Mouse (Mus musculus): ENCODE results near the gene Mxd4. TPM values are rescaled to one million over a fixed set of nuclear protein-coding genes. Genes with fewer than 3 reads are reported as not detected.

The Mxd4 gene
- 16.1 and 17.4 TPM in 2 replicates for polyA plus RNA-seq (2021; fragmentation: Nextera tagmentation)
- long read RNA-seq, experiment 1, transcript Mxd4-201 (6 exons, 3,872 nt) = major isoform, 24 of 41 reads
- long read RNA-seq, experiment 1, partial matches to known transcripts = 1 of 41 reads
- long read RNA-seq, experiment 1, other reads (novel, unspliced or antisense) = 16 of 41 reads
- long read RNA-seq, experiment 2, transcript Mxd4-201 (6 exons, 3,872 nt) = major isoform, 7 of 35 reads
- long read RNA-seq, experiment 2, partial matches to known transcripts = 2 of 35 reads
- long read RNA-seq, experiment 2, other reads (novel, unspliced or antisense) = 26 of 35 reads

DNA sequence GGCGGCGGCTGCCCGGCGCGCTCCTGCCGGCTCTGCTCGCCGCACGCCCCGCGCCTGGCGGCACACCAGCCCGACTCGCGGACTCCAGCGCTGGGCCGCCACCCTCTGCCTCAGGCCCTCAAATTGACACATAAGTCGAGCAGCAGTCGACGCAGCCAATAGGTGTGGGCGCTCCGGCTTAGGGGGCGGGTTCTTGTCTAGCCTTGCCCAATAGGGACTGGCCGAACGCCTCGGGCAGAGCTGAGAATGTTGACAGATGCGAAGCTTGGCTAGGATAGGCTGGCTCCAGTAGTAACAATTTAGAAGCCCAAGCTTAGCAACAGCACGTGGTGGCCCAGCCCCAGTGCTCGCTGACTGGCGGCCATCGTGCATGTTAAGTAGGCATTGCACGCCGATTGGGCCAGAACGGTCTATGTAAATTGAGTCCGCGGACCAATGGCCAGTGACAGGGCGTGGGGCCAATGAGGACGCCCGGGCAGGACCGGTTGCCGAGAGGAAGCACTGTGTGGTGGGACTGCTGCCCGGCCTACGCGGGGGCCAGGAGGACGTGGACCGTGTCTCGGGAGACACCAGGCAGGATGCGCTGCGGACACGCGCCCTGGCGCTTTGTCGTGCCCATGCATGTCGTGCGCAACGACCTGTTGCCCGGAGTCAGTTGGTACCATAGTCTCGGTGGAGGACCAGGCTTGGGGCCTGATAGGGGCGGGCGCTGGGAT lies at the start of gene Mxd4:
TSS of gene Mxd4 (minus strand) at position 120 of the 716 bp plus-strand sequence.

DNA sequence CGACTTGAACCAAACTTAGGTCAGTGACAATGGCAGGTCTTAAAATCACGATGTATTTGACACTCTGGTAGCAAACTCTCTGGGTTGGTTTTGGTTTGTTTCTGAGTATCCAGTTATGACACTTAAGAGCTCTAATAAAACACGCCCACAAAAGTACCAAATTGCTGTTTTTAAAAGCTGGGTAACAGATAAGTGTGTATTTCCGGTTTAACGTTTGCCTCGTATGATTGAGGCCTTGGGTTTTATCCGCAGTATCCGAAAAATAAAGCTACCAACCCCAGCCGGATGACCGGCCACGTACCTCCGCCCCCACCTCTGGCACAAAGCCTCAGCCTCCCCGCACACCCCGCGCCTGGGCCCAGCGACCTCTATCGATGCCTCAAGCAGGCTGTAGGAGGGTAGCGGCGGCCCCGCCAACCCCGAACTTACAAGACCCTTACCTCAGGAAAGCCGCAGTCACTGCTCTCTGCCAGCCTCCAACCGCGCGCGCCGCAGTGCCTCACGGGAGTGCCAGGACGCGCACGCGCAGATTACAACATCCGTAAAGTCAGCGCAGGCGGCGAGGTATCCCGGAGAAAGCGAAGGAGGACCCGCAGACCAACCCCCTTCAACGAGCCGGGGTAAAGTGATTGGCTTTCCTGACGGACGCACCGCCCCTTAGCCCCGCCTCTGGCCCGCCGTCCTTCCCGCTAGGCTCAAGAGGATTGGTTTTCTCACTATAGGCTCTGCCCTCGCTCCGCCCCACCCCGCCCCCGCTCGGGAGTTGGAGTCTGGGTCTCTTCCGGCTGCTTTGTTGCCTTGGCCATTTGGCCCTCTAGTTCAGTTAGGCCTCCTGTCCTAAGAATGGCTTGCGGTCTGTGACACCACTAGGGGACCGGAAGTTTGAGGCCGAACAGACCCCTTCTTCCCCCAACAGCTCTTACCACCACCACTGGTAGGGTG lies 18.3 kb downstream of the Mxd4 start, which contains the start of the genes Poln and Haus3:
TSS of gene Poln (minus strand) at position 499 of the 942 bp plus-strand sequence.
TSS of gene Haus3 (minus strand) at position 578 of the 942 bp plus-strand sequence.

Other genes with a start within 250 kb of the Mxd4 start
- 379 and 384 TPM in 2 replicates for gene Gm1673, start 204.3 kb downstream of the Mxd4 start, polyA plus RNA-seq (2021; fragmentation: Nextera tagmentation)
- 9.5 and 11.0 TPM in 2 replicates for gene Nat8l, start 191.7 kb downstream of the Mxd4 start, polyA plus RNA-seq (2021; fragmentation: Nextera tagmentation)
- 0.06 and 0.20 TPM in 2 replicates for gene Poln, start 18.3 kb downstream of the Mxd4 start, polyA plus RNA-seq (2021; fragmentation: Nextera tagmentation)
- 5.8 and 7.0 TPM in 2 replicates for gene Haus3, start 18.2 kb downstream of the Mxd4 start, polyA plus RNA-seq (2021; fragmentation: Nextera tagmentation)
- gene Zfyve28, start 100.7 kb upstream of the Mxd4 start, polyA plus RNA-seq (2021; fragmentation: Nextera tagmentation) = 9.0 and 11.9 TPM in 2 replicates
- 0.13 and 0.23 TPM in 2 replicates for gene Cfap99, start 100.9 kb upstream of the Mxd4 start, polyA plus RNA-seq (2021; fragmentation: Nextera tagmentation)
- 66.6 and 74.3 TPM in 2 replicates for gene Rnf4, start 148.6 kb upstream of the Mxd4 start, polyA plus RNA-seq (2021; fragmentation: Nextera tagmentation)
- gene Fam193a, start 182.2 kb upstream of the Mxd4 start, polyA plus RNA-seq (2021; fragmentation: Nextera tagmentation) = 4.4 and 5.4 TPM in 2 replicates

All from layer of hippocampus, adult 6 months (tissue).